Mouse (Mus musculus) adrenal gland, adult 10 weeks (tissue): Measurements from ENCODE around the gene Slc18a3. TPM values are rescaled to one million over a fixed set of nuclear protein-coding genes. Genes with fewer than 3 reads are reported as not detected.

ENCODE experiments used
- polyA plus RNA-seq: library from polyadenylated mRNA; stranded (reverse); fragments of 350-450 nt; fragmentation: Illumina TruSeq; extraction: RNeasy Lipid Tissue Mini Kit (QIAGEN cat#74804); gene quantifications from one replicate; pipeline ENCODE4 v1.2.3, GENCODE M21; 2014; ENCODE audit warnings: low read depth, low replicate concordance

The Slc18a3 gene
- not detected for polyA plus RNA-seq

GRCm38 (mm10) chr14:32464601-32465505 lies at the start of gene Slc18a3:
Gene Slc18a3 (minus strand): TSS chr14:32464850.

GRCm38 (mm10) chr14:32513336-32514032 lies 48.8 kb upstream of the Slc18a3 start, which contains the start of gene Ercc6:
Gene Ercc6 (plus strand): TSS chr14:32513521.

GRCm38 (mm10) chr14:32465889-32466288 lies 1.2 kb upstream of the Slc18a3 start, which contains the start of gene Chat:
Gene Chat (minus strand): TSS chr14:32465989.

Other genes starting within 250 kb of the Slc18a3 start
- 0.87 TPM for gene Ogdhl, start 142.8 kb downstream of the Slc18a3 start, polyA plus RNA-seq
- gene 1700024G13Rik, start 76.5 kb downstream of the Slc18a3 start, polyA plus RNA-seq: not detected
- gene Chat, start 1.1 kb upstream of the Slc18a3 start, polyA plus RNA-seq: not detected
- gene Ercc6, start 48.7 kb upstream of the Slc18a3 start, polyA plus RNA-seq: 13.0 TPM
- gene Prrxl1, start 134.6 kb upstream of the Slc18a3 start, polyA plus RNA-seq: 1.3 TPM
- 0.47 TPM for gene 3425401B19Rik, start 220.4 kb upstream of the Slc18a3 start, polyA plus RNA-seq